In the genomic region with DNA sequence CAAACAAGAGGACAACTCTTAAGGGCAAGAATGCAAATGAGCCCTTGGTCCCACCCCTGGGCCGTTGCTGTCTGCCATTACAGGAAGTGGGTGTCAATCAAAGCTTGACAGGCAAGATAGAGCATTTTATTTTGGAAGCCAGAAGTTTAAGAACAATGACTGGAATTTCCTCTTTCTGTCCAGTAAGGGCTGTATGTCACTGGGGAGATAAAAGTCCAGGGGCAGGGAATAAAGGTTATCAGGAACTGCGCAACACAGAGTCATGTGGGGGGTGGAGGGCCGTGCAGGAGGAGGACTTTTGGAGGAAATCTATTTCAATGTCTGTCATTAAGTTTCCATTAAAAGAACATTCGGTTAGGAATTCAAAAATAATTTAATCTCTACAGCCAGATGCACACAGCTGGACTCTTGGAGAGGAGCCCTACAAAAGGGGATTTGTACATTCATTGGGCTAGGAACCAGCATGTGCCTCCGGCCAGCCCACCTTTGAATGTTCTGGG, we compare ENCODE assay signal across 12 mouse cellular contexts. TPM values are rescaled to one million over a fixed set of nuclear protein-coding genes. Genes with fewer than 3 reads are reported as not detected.
DNase-seq lines count a peak whose midpoint lies in the region; ATAC-seq and TF ChIP-seq lines count a peak whose summit lies in the region.
"Had no signal": no experiment of that assay in that cellular context is flagged by ENCODE, and none has a peak within 500 bp of the region (broad histone marks: within the 10 kb centered on the region; RNA-seq: fewer than 3 reads in every experiment).

No protein-coding gene starts in this region.

- peak; percentile 30 for DNase-seq in A20 (ENCODE audit: low read depth, low spot score)
- DNase-seq in liver, embryonic 14.5 days (ENCODE audit: low read depth in 3 of 3, low spot score in 3 of 3): peak; percentile 25 to 30 (median 26)
- no peak for DNase-seq in thymus, adult 2 months
- DNase-seq in midbrain, embryonic 11.5 days (ENCODE audit: low spot score, missing footprints): no peak
- no peak for DNase-seq in gastrocnemius, adult 18-20 months (ENCODE audit: low spot score)
- DNase-seq: forebrain, postnatal 0 days; right cerebral cortex, postnatal 25 days had no signal

- TF ChIP-seq CTCF in embryonic fibroblast, embryonic 13.5 days (IDR thresholded peaks at IDR 0.05; ENCODE audit: borderline replicate concordance, insufficient read depth, low read length): no peak
- no peak for TF ChIP-seq CTCF in liver, embryonic 14.5 days (IDR thresholded peaks at IDR 0.05; ENCODE audit: low read depth)
- no peak for TF ChIP-seq CTCF in thymus, adult 2 months (IDR thresholded peaks at IDR 0.05; ENCODE audit: borderline replicate concordance, control insufficient read depth, extremely low read depth, insufficient read depth, low read length, poor library complexity)

- no peaks in the 10 kb centered on the region for H3K36me3 ChIP-seq in intestine, embryonic 16.5 days (ENCODE audit: control insufficient read depth, insufficient read depth, low read length)
- H3K36me3 ChIP-seq in liver, embryonic 14.5 days (replicated peaks; ENCODE audit: control insufficient read depth, insufficient read depth, low read depth): no peaks in the 10 kb centered on the region
- H3K36me3 ChIP-seq in midbrain, embryonic 15.5 days (replicated peaks): no peaks in the 10 kb centered on the region
- no peaks in the 10 kb centered on the region for H3K36me3 ChIP-seq in thymus, adult 2 months (ENCODE audit: control insufficient read depth, insufficient read depth, low read length)
- no peaks in the 10 kb centered on the region for H3K36me3 ChIP-seq in midbrain, embryonic 11.5 days (ENCODE audit: control insufficient read depth, insufficient read depth, low read length)
- H3K36me3 ChIP-seq: G1E had no signal

- H3K9me3 ChIP-seq in intestine, embryonic 16.5 days (ENCODE audit: control insufficient read depth, low read length): no peaks in the 10 kb centered on the region
- no peaks in the 10 kb centered on the region for H3K9me3 ChIP-seq in liver, embryonic 14.5 days (ENCODE audit: control insufficient read depth, low read length)
- no peaks in the 10 kb centered on the region for H3K9me3 ChIP-seq in midbrain, embryonic 15.5 days
- no peaks in the 10 kb centered on the region for H3K9me3 ChIP-seq in midbrain, embryonic 11.5 days (ENCODE audit: control insufficient read depth, low read length)
- H3K9me3 ChIP-seq: G1E had no signal

- 0 out of 2 replicates have a peak, but pooled peaks have one; percentile 39 for TF ChIP-seq EP300 in liver, embryonic 14.5 days (IDR thresholded peaks at IDR 0.05; ENCODE audit: low read depth)

- no peaks in the 10 kb centered on the region for H3K27me3 ChIP-seq in intestine, embryonic 16.5 days (replicated peaks; ENCODE audit: control insufficient read depth, insufficient read depth, low read length)
- no peaks in the 10 kb centered on the region for H3K27me3 ChIP-seq in liver, embryonic 14.5 days (ENCODE audit: control insufficient read depth, insufficient read depth, low read length)
- H3K27me3 ChIP-seq in midbrain, embryonic 15.5 days (replicated peaks): no peaks in the 10 kb centered on the region
- H3K27me3 ChIP-seq in thymus, adult 2 months (ENCODE audit: control insufficient read depth, insufficient read depth, low read length): no peaks in the 10 kb centered on the region
- no peaks in the 10 kb centered on the region for H3K27me3 ChIP-seq in midbrain, embryonic 11.5 days (ENCODE audit: control insufficient read depth, insufficient read depth, low read length)

- no peak overlapping the region for H3K4me2 ChIP-seq in intestine, embryonic 16.5 days (ENCODE audit: low read depth, low read length)
- H3K4me2 ChIP-seq in liver, embryonic 14.5 days (ENCODE audit: low read depth): peak overlapping the region; percentile 13; the same call in 1 of the 2 replicates
- H3K4me2 ChIP-seq in midbrain, embryonic 15.5 days: no peak overlapping the region
- H3K4me2 ChIP-seq in midbrain, embryonic 11.5 days: no peak overlapping the region

- H3K4me3 ChIP-seq in embryonic fibroblast, embryonic 13.5 days (ENCODE audit: insufficient read depth, low read length): no peak overlapping the region
- no peak overlapping the region for H3K4me3 ChIP-seq in intestine, embryonic 16.5 days (ENCODE audit: low read length)
- no peak overlapping the region for H3K4me3 ChIP-seq in liver, embryonic 14.5 days (ENCODE audit: insufficient read depth in 1 of 2, low read depth in 2 of 2, low read length in 2 of 2)
- H3K4me3 ChIP-seq in midbrain, embryonic 15.5 days: no peak overlapping the region
- no peak overlapping the region for H3K4me3 ChIP-seq in thymus, adult 2 months (ENCODE audit: control insufficient read depth, insufficient read depth, low read length)
- H3K4me3 ChIP-seq in midbrain, embryonic 11.5 days (ENCODE audit: low read depth, low read length): no peak overlapping the region

- ATAC-seq in intestine, embryonic 16.5 days: peak; percentile 56
- ATAC-seq in liver, embryonic 14.5 days (ENCODE audit: insufficient read depth): peak; percentile 81
- no peak for ATAC-seq in midbrain, embryonic 15.5 days (replicated peaks)
- no peak for ATAC-seq in midbrain, embryonic 11.5 days (ENCODE audit: low FRiP score)
- ATAC-seq: forebrain, postnatal 0 days had no signal

- peak overlapping the region; percentile 48; the same call in 1 of the 2 replicates for H3K27ac ChIP-seq in embryonic fibroblast, embryonic 13.5 days (ENCODE audit: insufficient read depth, low read length)
- H3K27ac ChIP-seq in intestine, embryonic 16.5 days (ENCODE audit: low read length): no peak overlapping the region
- peak overlapping the region; percentile 37; the same call in 1 of the 2 replicates for H3K27ac ChIP-seq in liver, embryonic 14.5 days
- H3K27ac ChIP-seq in midbrain, embryonic 15.5 days: no peak overlapping the region
- no peak overlapping the region for H3K27ac ChIP-seq in thymus, adult 2 months (ENCODE audit: control insufficient read depth, insufficient read depth, low read length)
- no peak overlapping the region for H3K27ac ChIP-seq in midbrain, embryonic 11.5 days (ENCODE audit: low read depth, low read length)

- H3K4me1 ChIP-seq in embryonic fibroblast, embryonic 13.5 days (ENCODE audit: control insufficient read depth, insufficient read depth, low read length): 0 out of 2 replicates have a peak, but pooled peaks cover 3% of the 10 kb centered on the region
- no peaks in the 10 kb centered on the region for H3K4me1 ChIP-seq in intestine, embryonic 16.5 days (ENCODE audit: control insufficient read depth, insufficient read depth, low read length)
- peaks cover 0 to 21% of the 10 kb centered on the region in 2 experiments; a peak in 3 of 4 replicates for H3K4me1 ChIP-seq in liver, embryonic 14.5 days (replicated peaks; ENCODE audit: control insufficient read depth in 2 of 2, insufficient read depth in 2 of 2, low read length in 1 of 2)
- no peaks in the 10 kb centered on the region for H3K4me1 ChIP-seq in midbrain, embryonic 15.5 days
- H3K4me1 ChIP-seq in thymus, adult 2 months (replicated peaks; ENCODE audit: control insufficient read depth, insufficient read depth, low read length): peaks cover 3% of the 10 kb centered on the region; the same call in 1 of the 2 replicates
- H3K4me1 ChIP-seq in midbrain, embryonic 11.5 days (ENCODE audit: control insufficient read depth, insufficient read depth, low read length): no peaks in the 10 kb centered on the region

- 37% methylated on average over 5 of the region's 5 CpGs for WGBS in intestine, embryonic 16.5 days
- 7% methylated on average over 5 of the region's 5 CpGs for WGBS in liver, embryonic 14.5 days (ENCODE audit: insufficient replicate concordance)
- whole genome bisulfite sequencing in midbrain, embryonic 15.5 days: 75% methylated on average over 5 of the region's 5 CpGs
- WGBS in thymus, adult 2 months: 73% methylated on average over 5 of the region's 5 CpGs
- 80% methylated on average over 5 of the region's 5 CpGs for WGBS in midbrain, embryonic 11.5 days

- TF ChIP-seq POLR2A in embryonic fibroblast, embryonic 13.5 days (IDR thresholded peaks at IDR 0.05; ENCODE audit: low read depth, low read length): no peak
- TF ChIP-seq POLR2A in thymus, adult 2 months (IDR thresholded peaks at IDR 0.05; ENCODE audit: control insufficient read depth, extremely low read depth, insufficient read depth, low read length, poor library complexity): no peak

- H3K9ac ChIP-seq in intestine, embryonic 16.5 days (ENCODE audit: low read depth, low read length): no peak overlapping the region
- H3K9ac ChIP-seq in liver, embryonic 14.5 days (replicated peaks): no peak overlapping the region
- no peak overlapping the region for H3K9ac ChIP-seq in midbrain, embryonic 15.5 days
- H3K9ac ChIP-seq in midbrain, embryonic 11.5 days (ENCODE audit: low read length): no peak overlapping the region
- H3K9ac ChIP-seq: forebrain, postnatal 0 days had no signal

RNA-seq across cellular contexts. Expression of gene Kcnj1, which starts 28.4 kb away (rescaled TPM):
- polyA plus RNA-seq in embryonic fibroblast, embryonic 13.5 days (2011; ENCODE audit: insufficient read length, low read depth, missing spikeins): not detected in 2 replicates
- polyA plus RNA-seq in intestine, embryonic 16.5 days (2015; fragmentation: Nextera tagmentation; extraction: Ambion mirVana): not detected in 2 replicates
- polyA plus RNA-seq in liver, embryonic 14.5 days (2012; rRNA removed): not detected in 2 replicates
- not detected in 2 replicates for polyA plus RNA-seq in liver, embryonic 14.5 days (2014; fragmentation: Nextera tagmentation; extraction: Ambion mirVana)
- not detected in 2 replicates for polyA plus RNA-seq in midbrain, embryonic 15.5 days (2015; fragmentation: Nextera tagmentation; extraction: Ambion mirVana)
- polyA plus RNA-seq in thymus, adult 2 months (2012; rRNA removed): 0.03 TPM in 1 of 2 replicates, not detected in the other
- polyA plus RNA-seq in midbrain, embryonic 11.5 days (2014; fragmentation: Nextera tagmentation; extraction: Ambion mirVana): not detected in 2 replicates
- total RNA-seq in gastrocnemius, adult 18-20 months (2021): not detected
- total RNA-seq: forebrain, postnatal 0 days; layer of hippocampus, postnatal 14 days had no signal
- polyA plus RNA-seq: forebrain, postnatal 0 days; G1E had no signal

RNA-seq across cellular contexts. Expression of gene Kcnj5, which starts 56.6 kb away (rescaled TPM):
- polyA plus RNA-seq in embryonic fibroblast, embryonic 13.5 days (2011; ENCODE audit: insufficient read length, low read depth, missing spikeins): not detected in 2 replicates
- 0.09 and 0.15 TPM in 2 replicates for polyA plus RNA-seq in intestine, embryonic 16.5 days (2015; fragmentation: Nextera tagmentation; extraction: Ambion mirVana)
- polyA plus RNA-seq in liver, embryonic 14.5 days (2012; rRNA removed): 1.0 and 1.3 TPM in 2 replicates
- 0.74 and 0.87 TPM in 2 replicates for polyA plus RNA-seq in liver, embryonic 14.5 days (2014; fragmentation: Nextera tagmentation; extraction: Ambion mirVana)
- 0.80 and 1.3 TPM in 2 replicates for polyA plus RNA-seq in midbrain, embryonic 15.5 days (2015; fragmentation: Nextera tagmentation; extraction: Ambion mirVana)
- 0.45 and 1.4 TPM in 2 replicates for polyA plus RNA-seq in thymus, adult 2 months (2012; rRNA removed)
- 0.17 and 0.33 TPM in 2 replicates for polyA plus RNA-seq in midbrain, embryonic 11.5 days (2014; fragmentation: Nextera tagmentation; extraction: Ambion mirVana)
- total RNA-seq in gastrocnemius, adult 18-20 months (2021): not detected
- polyA plus RNA-seq: G1E had no signal

Comparison
In these comparisons a context has a peak if more than half of its experiments do, and no peak if none do; other contexts are left out.
1. DNase-seq: peak in A20 (single experiment) and liver, embryonic 14.5 days (3 of 3); none in thymus, adult 2 months (single experiment), midbrain, embryonic 11.5 days (single experiment) and gastrocnemius, adult 18-20 months (single experiment).
2. H3K27ac ChIP-seq: peak in embryonic fibroblast, embryonic 13.5 days (single experiment) and liver, embryonic 14.5 days (single experiment); none in intestine, embryonic 16.5 days (single experiment), midbrain, embryonic 15.5 days (single experiment), thymus, adult 2 months (single experiment) and midbrain, embryonic 11.5 days (single experiment).
3. ATAC-seq: peak in intestine, embryonic 16.5 days (single experiment) and liver, embryonic 14.5 days (single experiment); none in midbrain, embryonic 15.5 days (single experiment) and midbrain, embryonic 11.5 days (single experiment).